Mouse (Mus musculus): ENCODE data around the gene Palm3. TPM values are rescaled to one million over a fixed set of nuclear protein-coding genes. Genes with fewer than 3 reads are reported as not detected.

The Palm3 gene
- total and polyA plus RNA-seq, 3 experiments: 0.13 to 0.77 (median 0.16) TPM

GRCm38 (mm10) chr8:84032777-84033176 is 11.5 kb downstream of the Palm3 start:
- Histone ChIP-seq H3K79me2 (replicated peaks; ENCODE audit: control insufficient read depth, extremely low read depth, insufficient read depth, poor library complexity, severe bottlenecking) (no peaks in the 10 kb centered on the region), H3K9ac (ENCODE audit: insufficient read depth, low read depth) (no peak overlapping the region), H3K36me3 (replicated peaks in 1 of 2; ENCODE audit: control insufficient read depth in 1 of 2, insufficient read depth in 1 of 2, low read length in 1 of 2) (peaks cover 0 to 49% of the 10 kb centered on the region in 2 experiments), H3K9me3 (replicated peaks; ENCODE audit: low read length) (no peaks in the 10 kb centered on the region), H3K4me1 (ENCODE audit: control insufficient read depth in 1 of 2, insufficient read depth in 2 of 2) (peaks cover under 1 to 2% of the 10 kb centered on the region in 2 experiments; a peak in 3 of 4 replicates), H3K4me2 (ENCODE audit: insufficient read depth, low read depth, poor library complexity, severe bottlenecking) (no peak overlapping the region), H3K27ac (ENCODE audit: insufficient read depth, low read depth) (no peak overlapping the region), H3K4me3 (replicated peaks in 1 of 3; ENCODE audit: low read depth in 2 of 3, low read length in 2 of 3, poor library complexity in 1 of 3) (no peak overlapping the region), H3K27me3 (replicated peaks) (no peaks in the 10 kb centered on the region)
- no peak for TF ChIP-seq JUND (conservative IDR thresholded peaks at IDR 0.05; ENCODE audit: low read depth, low read length)
- dilution Hi-C loops (cut with MboI; ENCODE audit: extremely low pct_ligation_motif_present, extremely low pct_unique_long_range_greater_than_20kb, low sequenced_read_pairs): no loop called here
- no peak for DNase-seq (ENCODE audit: extremely low read depth)
- in situ Hi-C loops (cut with MboI; ENCODE audit: low pct_ligation_motif_present, low pct_unique_long_range_greater_than_20kb, low sequenced_read_pairs): loop anchor here (25.0 kb wide), 1 partner anchor 305 kb away; no protein-coding TSS in a partner anchor

- no peak overlapping the region for H3K27ac ChIP-seq (ENCODE audit: insufficient read depth, low read depth)
- dilution Hi-C loops (cut with MboI; ENCODE audit: extremely low pct_ligation_motif_present, extremely low pct_unique_long_range_greater_than_20kb, low sequenced_read_pairs) (no loop called here), in situ Hi-C loops (cut with MboI; ENCODE audit: low pct_ligation_motif_present, low pct_unique_long_range_greater_than_20kb, low sequenced_read_pairs) (loop anchor here (5.0 to 25.0 kb wide), 2 partner anchors 134 to 299 kb away; no protein-coding TSS in a partner anchor)
- no peaks in the 10 kb centered on the region for H3K79me2 ChIP-seq (replicated peaks; ENCODE audit: control insufficient read depth, extremely low read depth, insufficient read depth, poor library complexity, severe bottlenecking)
- no peak for DNase-seq (ENCODE audit: extremely low read depth)
- peaks cover 6 to 19% of the 10 kb centered on the region in 2 experiments for H3K4me1 ChIP-seq (ENCODE audit: control insufficient read depth in 1 of 2, insufficient read depth in 2 of 2)
- H3K9ac ChIP-seq (ENCODE audit: insufficient read depth, low read depth): no peak overlapping the region
- TF ChIP-seq ZMIZ1 (IDR thresholded peaks at IDR 0.05; ENCODE audit: low read depth, low read length) (no peak), NELFE (IDR thresholded peaks at IDR 0.05; ENCODE audit: low read depth, low read length) (no peak), JUN (IDR thresholded peaks at IDR 0.05; ENCODE audit: insufficient read depth, low read depth, low read length) (no peak), MAFK (IDR thresholded peaks at IDR 0.05; ENCODE audit: insufficient replicate concordance, low read length) (no peak), BHLHE40 (IDR thresholded peaks at IDR 0.05; ENCODE audit: low read depth, low read length) (no peak), CTCF (conservative IDR thresholded peaks at IDR 0.05 in 1 of 2, IDR thresholded peaks at IDR 0.05 in 1 of 2; ENCODE audit: low read depth in 2 of 2, low read length in 2 of 2) (no peak), UBTF (IDR thresholded peaks at IDR 0.05; ENCODE audit: low read depth, low read length) (no peak), EP300 (IDR thresholded peaks at IDR 0.05; ENCODE audit: low read length) (no peak), ZNF384 (IDR thresholded peaks at IDR 0.05; ENCODE audit: low read depth, low read length) (no peak), USF1 (IDR thresholded peaks at IDR 0.05; ENCODE audit: low read depth, low read length) (no peak), CHD2 (IDR thresholded peaks at IDR 0.05; ENCODE audit: low read length) (no peak), USF2 (conservative IDR thresholded peaks at IDR 0.05; ENCODE audit: low read depth, low read length) (no peak), RAD21 (IDR thresholded peaks at IDR 0.05; ENCODE audit: low read depth, low read length) (no peak), MEF2A (IDR thresholded peaks at IDR 0.05; ENCODE audit: borderline replicate concordance, low read depth, low read length) (no peak), RCOR1 (conservative IDR thresholded peaks at IDR 0.05; ENCODE audit: low read depth, low read length) (no peak), GABPA (IDR thresholded peaks at IDR 0.05; ENCODE audit: insufficient replicate concordance, low read depth, low read length) (no peak), ELF1 (IDR thresholded peaks at IDR 0.05; ENCODE audit: low read depth, low read length) (no peak), MXI1 (IDR thresholded peaks at IDR 0.05; ENCODE audit: low read depth, low read length) (no peak)
- no peak overlapping the region for H3K4me2 ChIP-seq (ENCODE audit: insufficient read depth, low read depth, poor library complexity, severe bottlenecking)
- H3K36me3 ChIP-seq (replicated peaks in 1 of 2; ENCODE audit: control insufficient read depth in 1 of 2, insufficient read depth in 1 of 2, low read length in 1 of 2): peaks cover 0 to 40% of the 10 kb centered on the region in 2 experiments
- H3K4me3 ChIP-seq (replicated peaks in 1 of 3; ENCODE audit: low read depth in 2 of 3, low read length in 2 of 3, poor library complexity in 1 of 3): no peak overlapping the region
- H3K27me3 ChIP-seq (replicated peaks): no peaks in the 10 kb centered on the region
- no peaks in the 10 kb centered on the region for H3K9me3 ChIP-seq (replicated peaks; ENCODE audit: low read length)
Observed at GRCm38 (mm10) chr8:84038015-84038414, 16.7 kb downstream of the Palm3 start.
